Mouse (Mus musculus) hindbrain, postnatal 0 days (tissue): Measurements from ENCODE around the gene Slco3a1. TPM values are rescaled to one million over a fixed set of nuclear protein-coding genes. Genes with fewer than 3 reads are reported as not detected.

Experiments
- ATAC-seq: fragments of 200-750 bp; cut with Nextera tagmentation; 2 replicates; pipeline ENCODE4 v1.8.0; 2017; ENCODE audit warnings: mild to moderate bottlenecking, moderate TSS enrichment, moderate library complexity
- DNase-seq: peaks from one replicate; pipeline ENCODE4 v3.0.0-alpha.2; 2015; ENCODE audit warnings: low spot score
- H3K27ac ChIP-seq: fragments of 300-500 bp; sonication (generic); 2 replicates; pipeline ENCODE4 v1.5.1; 2014; ENCODE audit warnings: mild to moderate bottlenecking
- H3K27me3 ChIP-seq: fragments of 300-500 bp; sonication (generic); 2 replicates; pipeline ENCODE4 v1.6.1; 2014; ENCODE audit warnings: low read length, mixed read lengths; ENCODE audit not compliant: insufficient read depth
- H3K36me3 ChIP-seq: fragments of 300-500 bp; sonication (generic); 2 replicates; pipeline ENCODE4 v1.6.1; 2014; ENCODE audit warnings: low read length, mixed read lengths; ENCODE audit not compliant: insufficient read depth
- H3K4me1 ChIP-seq: fragments of 300-500 bp; sonication (generic); 2 replicates; pipeline ENCODE4 v1.6.1; 2014; ENCODE audit warnings: antibody characterized with exemption, low read length, mixed read lengths; ENCODE audit not compliant: insufficient read depth
- H3K4me2 ChIP-seq: fragments of 300-500 bp; sonication (generic); 2 replicates; pipeline ENCODE4 v1.6.1; 2014; ENCODE audit warnings: low read depth, mild to moderate bottlenecking, low read length, moderate library complexity, mixed read lengths
- H3K4me3 ChIP-seq: fragments of 300-500 bp; sonication (generic); 2 replicates; pipeline ENCODE4 v1.5.1; 2014; ENCODE audit warnings: low read length
- H3K9ac ChIP-seq: fragments of 300-500 bp; sonication (generic); replicated peaks from 2 replicates; pipeline ENCODE4 v1.6.1; 2014; ENCODE audit warnings: mild to moderate bottlenecking, low read length, moderate library complexity, mixed read lengths
- H3K9me3 ChIP-seq: fragments of 300-500 bp; sonication (generic); 2 replicates; pipeline ENCODE4 v1.6.1; 2016; ENCODE audit warnings: low read length, mixed read lengths
- CTCF ChIP-seq: IDR thresholded peaks from 2 replicates; pipeline ENCODE4 v1.5.1; 2016; ENCODE audit warnings: antibody characterized with exemption, control low read depth, low read depth
- WGBS: fragments of 180-500 bp; shearing (Covaris S2); extraction: QIAGEN DNeasy Blood & Tissue Kit; methylation state at CpG from one replicate; pipeline ENCODE4 v1.1.7; 2014; 5-methylcytosine and 5-hydroxymethylcytosine counted together
- polyA plus RNA-seq: library from polyadenylated mRNA; unstranded; fragments of >200 nt; fragmentation: Nextera tagmentation; extraction: Ambion mirVana; gene quantifications from 2 replicates; pipeline ENCODE4 v1.2.1, GENCODE M21; 2015
- total RNA-seq: library from RNA; depleted of rRNA; stranded (reverse); fragments of >200 nt; gene quantifications from 2 replicates; pipeline ENCODE4 v1.2.3, GENCODE M21; 2014

Gene Slco3a1
- total and polyA plus RNA-seq, 2 experiments from 2014 or later = 15.0 to 20.7 TPM

DNA sequence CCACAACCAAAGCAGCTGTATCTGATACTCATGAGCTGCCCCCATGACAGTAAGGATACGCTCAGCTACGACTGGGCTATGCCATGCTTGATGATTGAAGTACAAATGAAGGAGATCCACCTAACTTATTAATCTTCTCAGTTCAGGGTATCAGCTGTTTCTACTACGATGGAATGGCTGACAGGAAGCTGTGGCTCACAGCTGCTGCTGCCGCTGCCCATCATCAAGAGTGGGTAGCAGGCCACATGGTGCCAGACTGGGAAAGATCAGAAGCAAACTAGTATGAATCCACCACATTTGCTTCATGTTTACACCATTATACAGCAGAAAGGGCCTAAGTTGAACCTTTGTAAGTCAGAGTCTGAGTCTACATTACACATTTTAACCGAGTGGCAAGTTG lies 109.4 kb downstream of the Slco3a1 start:
- Histone ChIP-seq H3K9me3 (no peaks in the 10 kb centered on the region), H3K27me3 (no peaks in the 10 kb centered on the region), H3K4me1 (no peaks in the 10 kb centered on the region), H3K27ac (no peak overlapping the region), H3K9ac (no peak overlapping the region), H3K4me3 (no peak overlapping the region), H3K36me3 (no peaks in the 10 kb centered on the region), H3K4me2 (no peak overlapping the region)
- no peak for DNase-seq
- WGBS = 82% methylated on average over 5 of the region's 5 CpGs
- no peak for ATAC-seq
- no peak for TF ChIP-seq CTCF

DNA sequence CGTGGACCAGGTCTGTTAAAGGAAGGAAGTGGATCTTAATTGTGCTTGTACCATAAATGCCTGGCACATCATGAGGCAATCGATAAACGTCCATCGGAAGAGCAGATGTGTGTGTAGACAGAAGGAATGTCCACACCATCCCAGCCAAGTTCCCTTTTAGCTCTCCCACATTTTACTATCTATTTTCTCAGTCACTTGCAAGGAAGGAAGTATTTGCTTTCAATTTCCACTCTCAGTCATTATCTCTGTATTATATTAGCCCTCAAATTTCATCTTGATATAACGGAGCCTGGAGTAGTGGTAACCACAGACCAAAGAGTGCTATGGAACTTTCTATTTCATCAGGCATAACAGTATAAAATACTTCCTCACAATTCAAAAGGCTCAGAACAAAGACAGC lies 112.2 kb downstream of the Slco3a1 start:
- TF ChIP-seq CTCF = no peak
- DNase-seq (no peak), ATAC-seq (no peak)
- H3K9me3 ChIP-seq = no peaks in the 10 kb centered on the region
- H3K27me3 ChIP-seq = no peaks in the 10 kb centered on the region
- H3K4me2 ChIP-seq = no peak overlapping the region
- no peaks in the 10 kb centered on the region for H3K4me1 ChIP-seq
- H3K27ac ChIP-seq = no peak overlapping the region
- H3K4me3 ChIP-seq = no peak overlapping the region
- 90% methylated on average over 5 of the region's 5 CpGs for WGBS
- H3K36me3 ChIP-seq = no peaks in the 10 kb centered on the region
- H3K9ac ChIP-seq = no peak overlapping the region

DNA sequence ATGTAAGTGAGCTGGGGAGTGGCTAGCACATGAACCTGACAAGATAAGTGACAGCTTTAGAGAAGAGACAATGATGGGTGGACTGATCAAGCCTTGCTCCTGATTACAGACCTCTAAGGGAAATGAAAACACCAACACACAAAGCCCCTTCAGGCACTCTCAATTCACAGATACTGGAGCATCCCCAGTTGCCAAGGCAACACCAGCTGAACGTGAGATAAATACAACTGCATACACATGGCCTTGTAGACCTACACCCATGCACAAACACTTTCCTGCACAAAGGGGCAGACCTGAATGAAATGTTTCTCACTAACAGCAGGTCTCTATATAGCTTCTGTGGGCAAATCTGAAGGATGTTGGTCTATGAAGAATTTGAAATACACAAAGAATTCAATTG lies 117.0 kb downstream of the Slco3a1 start:
- Histone ChIP-seq H3K9ac (no peak overlapping the region), H3K36me3 (no peaks in the 10 kb centered on the region), H3K9me3 (no peaks in the 10 kb centered on the region), H3K4me1 (no peaks in the 10 kb centered on the region), H3K27ac (no peak overlapping the region), H3K4me2 (no peak overlapping the region), H3K27me3 (no peaks in the 10 kb centered on the region), H3K4me3 (no peak overlapping the region)
- 8% methylated on average over 1 of the region's 1 CpGs for WGBS
- TF ChIP-seq CTCF = no peak
- ATAC-seq (peak; percentile 72; the same call in 1 of the 2 replicates), DNase-seq (peak; percentile 39)

DNA sequence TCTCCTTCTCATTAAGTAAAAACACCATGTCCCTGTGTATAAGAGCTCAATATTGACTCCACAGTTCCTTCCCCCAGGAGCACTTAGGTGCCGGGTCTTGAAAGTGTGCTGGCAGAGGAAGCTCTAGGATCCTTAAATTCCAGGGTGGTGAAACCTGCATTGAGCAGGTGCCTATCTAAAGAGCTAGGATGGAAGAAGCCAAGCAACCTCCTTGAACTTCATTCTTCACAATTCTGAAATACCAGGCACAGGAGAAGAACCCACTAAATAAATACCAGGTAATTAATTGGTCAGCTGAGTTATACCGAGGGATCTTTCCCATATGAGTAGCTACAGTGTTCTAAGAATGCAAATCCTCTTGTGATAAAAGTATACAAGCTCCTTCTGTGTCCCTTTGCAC lies 117.9 kb downstream of the Slco3a1 start:
- no peak overlapping the region for H3K27ac ChIP-seq
- WGBS = 84% methylated on average over 2 of the region's 2 CpGs
- H3K36me3 ChIP-seq = no peaks in the 10 kb centered on the region
- no peak overlapping the region for H3K4me3 ChIP-seq
- no peak for ATAC-seq
- no peaks in the 10 kb centered on the region for H3K9me3 ChIP-seq
- no peaks in the 10 kb centered on the region for H3K4me1 ChIP-seq
- H3K9ac ChIP-seq = no peak overlapping the region
- H3K4me2 ChIP-seq = no peak overlapping the region
- no peak for TF ChIP-seq CTCF
- no peaks in the 10 kb centered on the region for H3K27me3 ChIP-seq
- no peak for DNase-seq

DNA sequence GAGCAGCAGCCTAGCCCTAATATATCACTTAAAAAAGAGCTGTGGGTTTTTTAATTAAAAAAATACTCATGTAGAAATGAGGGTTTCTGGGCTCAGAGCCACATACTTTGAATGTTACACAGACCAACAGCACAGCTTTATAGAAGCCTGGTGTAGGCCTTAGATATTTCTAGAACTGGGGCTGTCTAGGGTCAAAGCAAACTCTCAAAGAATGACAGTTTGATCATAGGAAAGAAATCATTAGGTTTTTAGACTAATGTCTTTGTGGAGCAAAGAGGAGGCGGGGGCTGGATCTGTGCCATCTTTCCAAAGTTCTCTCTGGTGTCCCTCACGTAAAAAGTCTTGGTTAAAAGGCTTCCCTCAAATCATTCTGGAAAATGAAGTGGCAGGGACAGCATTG lies 121.6 kb downstream of the Slco3a1 start:
- WGBS = 66% methylated on average over 2 of the region's 2 CpGs
- no peak for ATAC-seq
- H3K9ac ChIP-seq = no peak overlapping the region
- no peaks in the 10 kb centered on the region for H3K9me3 ChIP-seq
- H3K4me3 ChIP-seq = no peak overlapping the region
- H3K27me3 ChIP-seq = no peaks in the 10 kb centered on the region
- H3K36me3 ChIP-seq = no peaks in the 10 kb centered on the region
- no peak for DNase-seq
- H3K4me1 ChIP-seq = no peaks in the 10 kb centered on the region
- no peak overlapping the region for H3K27ac ChIP-seq
- no peak overlapping the region for H3K4me2 ChIP-seq
- no peak for TF ChIP-seq CTCF

DNA sequence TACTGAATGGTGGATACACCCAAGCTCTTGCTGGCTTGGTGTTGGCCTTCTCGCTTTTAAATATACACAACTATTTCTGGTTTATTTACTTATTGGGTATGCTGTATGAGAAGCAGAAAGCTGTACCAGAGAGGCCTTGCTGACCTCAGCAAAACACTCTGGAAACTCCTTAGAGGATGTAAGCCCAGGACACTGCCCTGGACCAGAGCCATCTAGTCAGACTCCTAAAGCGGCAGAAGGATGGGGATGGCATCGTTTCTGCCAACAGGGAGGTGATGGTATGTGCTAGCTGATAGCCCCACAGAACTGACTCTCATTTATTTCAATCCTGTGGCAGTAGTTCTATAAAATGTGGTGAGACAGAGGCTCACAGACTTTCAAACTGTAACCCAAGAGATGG lies 125.3 kb downstream of the Slco3a1 start:
- 76% methylated on average over 3 of the region's 3 CpGs for WGBS
- H3K4me3 ChIP-seq = no peak overlapping the region
- TF ChIP-seq CTCF = no peak

DNA sequence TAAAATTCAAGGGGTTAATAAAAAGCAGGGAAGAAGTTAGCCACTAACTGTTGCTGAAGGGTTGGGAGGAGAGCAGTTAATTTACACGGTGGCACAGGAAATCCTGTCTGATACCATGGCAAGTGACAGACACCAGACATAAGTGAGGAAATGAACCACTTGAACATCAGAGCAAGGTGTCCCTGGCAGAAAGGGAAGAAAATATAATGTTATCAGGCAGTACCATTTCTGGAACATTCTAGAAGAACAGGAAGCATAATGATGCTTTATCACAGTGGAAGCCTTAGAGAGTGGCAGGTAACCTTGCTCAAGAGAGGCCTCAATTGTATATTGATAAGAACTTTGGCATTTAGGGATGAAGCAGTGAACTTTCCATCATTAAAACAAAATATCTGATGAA lies 127.4 kb downstream of the Slco3a1 start:
- Histone ChIP-seq H3K4me1 (peaks cover 8% of the 10 kb centered on the region; the same call in 1 of the 2 replicates), H3K4me2 (no peak overlapping the region), H3K4me3 (no peak overlapping the region), H3K9me3 (no peaks in the 10 kb centered on the region), H3K36me3 (no peaks in the 10 kb centered on the region), H3K27ac (no peak overlapping the region), H3K27me3 (no peaks in the 10 kb centered on the region), H3K9ac (no peak overlapping the region)
- no peak for DNase-seq
- ATAC-seq = no peak
- WGBS = 91% methylated on average over 1 of the region's 1 CpGs
- no peak for TF ChIP-seq CTCF

More for the DNA sequence above, 125.3 kb downstream of the Slco3a1 start:
- H3K27ac ChIP-seq = no peak overlapping the region
- no peak overlapping the region for H3K9ac ChIP-seq
- H3K27me3 ChIP-seq = no peaks in the 10 kb centered on the region
- no peaks in the 10 kb centered on the region for H3K36me3 ChIP-seq
- ATAC-seq (no peak), DNase-seq (no peak)
- H3K4me1 ChIP-seq = no peaks in the 10 kb centered on the region
- no peaks in the 10 kb centered on the region for H3K9me3 ChIP-seq
- no peak overlapping the region for H3K4me2 ChIP-seq
